Mouse (Mus musculus) cerebellum, adult 2 months (tissue): ENCODE data around the gene Lypd9.

Source experiments
- CTCF ChIP-seq: fragments of 200-500 bp; IDR thresholded peaks from 2 replicates; pipeline ENCODE4 v1.5.1; 2011; ENCODE audit warnings: low read depth, mild to moderate bottlenecking, control low read depth, low read length, moderate library complexity, borderline replicate concordance; ENCODE audit not compliant: insufficient read depth
- POLR2A ChIP-seq: fragments of 200-500 bp; IDR thresholded peaks from 2 replicates; pipeline ENCODE4 v1.6.1; 2011; ENCODE audit warnings: low read length, control low read depth, borderline replicate concordance; ENCODE audit not compliant: insufficient read depth

- TF ChIP-seq CTCF, result no peak
- TF ChIP-seq POLR2A, result no peak
Measured at GRCm38 (mm10) chr11:58498761-58499160, 46.0 kb upstream of the Lypd9 start.
